Mouse (Mus musculus) embryo, embryonic 11 days (tissue): ENCODE data around the gene Lrrc30.

Source experiments
- DNase-seq: peaks from one replicate; pipeline ENCODE4 v3.0.0-alpha.2; 2015

Lrrc30 gene

DNA sequence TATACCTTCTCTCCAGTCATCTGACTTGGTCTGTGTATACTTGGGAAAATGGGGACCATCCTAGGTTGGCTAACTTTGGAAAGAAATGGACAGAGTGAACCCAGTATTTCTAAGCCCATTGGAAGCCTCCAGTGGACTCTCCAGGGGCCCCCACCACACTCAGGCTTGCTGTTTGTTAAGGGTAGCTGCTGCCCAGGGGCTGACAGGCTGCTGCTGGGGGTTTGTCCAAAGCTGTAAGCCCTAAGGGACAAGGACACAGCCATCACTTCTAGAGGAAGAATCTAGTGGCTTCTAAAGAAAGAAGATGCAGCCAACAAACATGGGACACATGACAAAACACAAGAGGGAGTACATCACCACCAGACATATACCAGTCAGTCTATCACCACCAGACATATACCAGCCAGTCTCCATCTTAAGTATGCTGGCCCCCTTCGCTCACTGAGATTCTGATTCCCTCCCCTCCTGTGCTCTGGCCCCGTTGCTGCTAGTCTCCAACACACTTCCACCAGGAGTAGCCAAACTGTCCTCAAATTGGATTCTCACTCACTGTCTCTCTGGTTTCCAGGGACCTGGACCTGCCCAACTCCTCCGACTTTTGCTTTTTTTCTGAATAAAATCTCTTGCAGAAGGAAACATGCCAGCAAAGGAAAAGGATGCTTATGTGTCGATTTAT is 49.7 kb downstream of the Lrrc30 start:
- DNase-seq = no peak

DNA sequence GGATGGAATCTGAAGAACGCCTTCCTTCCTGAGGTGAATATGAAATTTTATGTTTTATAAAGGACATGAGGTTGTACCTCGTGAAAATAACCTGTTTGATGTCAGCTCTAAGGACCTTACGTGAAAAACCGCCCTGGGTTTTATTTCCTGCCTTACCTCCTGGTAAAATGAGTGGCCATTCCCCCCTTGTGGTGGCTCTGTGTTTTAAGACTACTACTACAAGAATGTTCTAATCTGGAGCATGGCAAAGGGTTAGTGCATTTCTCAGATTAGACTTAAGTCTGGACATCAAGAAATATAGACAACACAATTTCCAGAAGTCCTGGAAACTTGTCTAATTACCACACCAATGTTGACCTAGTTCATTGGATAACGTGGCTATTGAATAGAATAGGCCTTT is 50.7 kb downstream of the Lrrc30 start:
- DNase-seq = no peak
